Mouse (Mus musculus) fibroblast of lung, adult 2 months (primary cell): ENCODE measurements around the gene Tmem269.

Experiments used
- DNase-seq: peaks from one replicate; pipeline ENCODE4 v3.0.0-alpha.2; 2011; ENCODE audit warnings: low read depth

Tmem269 gene

DNA sequence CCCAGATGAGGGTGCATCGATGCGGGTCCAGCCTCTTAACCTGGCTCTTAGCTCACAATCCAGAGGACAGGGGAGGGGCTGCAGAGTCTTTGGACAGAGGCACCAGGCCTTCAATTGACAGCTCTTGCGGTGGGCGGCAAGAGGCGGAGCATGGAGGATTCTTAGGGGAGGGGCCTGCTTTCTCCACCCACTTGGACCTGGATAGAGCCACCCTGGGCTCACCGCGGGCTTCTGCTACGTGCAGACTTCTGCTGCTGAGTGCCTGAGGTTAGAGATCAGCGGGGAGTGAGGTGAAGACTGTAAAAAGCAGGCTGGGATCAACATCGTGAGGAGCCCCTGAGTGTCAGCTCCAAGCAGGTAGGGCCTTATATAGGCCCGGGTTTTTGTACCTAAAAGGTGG is at the start of gene Tmem269:
TSS of gene Tmem269 (minus strand) at position 49 of the 400 bp plus-strand sequence.
- DNase-seq: no peak

DNA sequence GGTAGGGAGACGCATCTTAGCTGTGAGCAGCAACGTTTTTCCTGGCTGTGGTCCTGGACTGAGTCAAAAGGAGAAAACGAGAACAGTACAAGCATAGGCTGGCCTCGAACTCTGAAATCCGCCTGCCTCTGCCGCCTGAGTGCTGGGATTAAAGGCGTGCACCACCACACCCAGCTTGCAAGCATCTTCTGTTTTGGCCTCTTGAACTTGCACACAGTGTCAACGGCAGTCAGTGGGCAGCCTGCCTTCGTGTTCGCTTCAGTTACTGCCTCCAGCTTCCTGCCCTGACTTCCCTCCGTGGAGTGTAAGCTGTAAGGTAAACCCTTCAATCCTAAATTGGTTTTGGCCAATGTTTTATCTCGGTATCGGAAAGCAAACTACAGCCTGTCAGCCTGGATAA is 48.6 kb upstream of the Tmem269 start:
- no peak for DNase-seq

DNA sequence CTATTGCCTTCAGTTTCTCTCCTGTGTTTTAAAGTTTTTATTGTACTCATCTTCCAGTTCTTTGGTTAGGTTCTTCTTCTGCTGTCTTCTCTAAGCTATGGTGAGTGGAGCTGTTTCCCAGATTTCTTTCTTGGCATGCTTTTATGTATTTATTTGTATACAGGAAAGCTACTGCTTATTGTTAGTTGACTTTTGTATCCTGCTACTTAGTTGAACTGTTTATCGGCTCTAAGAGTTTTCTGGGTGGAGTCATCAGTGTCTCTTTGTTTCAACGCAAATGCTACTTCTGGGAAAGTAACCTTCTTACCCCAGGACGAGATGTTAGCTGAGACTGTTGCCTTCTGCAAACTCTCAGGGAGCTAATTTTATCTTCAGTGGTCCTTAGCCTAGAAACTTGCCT is 45.4 kb upstream of the Tmem269 start:
- DNase-seq: no peak

DNA sequence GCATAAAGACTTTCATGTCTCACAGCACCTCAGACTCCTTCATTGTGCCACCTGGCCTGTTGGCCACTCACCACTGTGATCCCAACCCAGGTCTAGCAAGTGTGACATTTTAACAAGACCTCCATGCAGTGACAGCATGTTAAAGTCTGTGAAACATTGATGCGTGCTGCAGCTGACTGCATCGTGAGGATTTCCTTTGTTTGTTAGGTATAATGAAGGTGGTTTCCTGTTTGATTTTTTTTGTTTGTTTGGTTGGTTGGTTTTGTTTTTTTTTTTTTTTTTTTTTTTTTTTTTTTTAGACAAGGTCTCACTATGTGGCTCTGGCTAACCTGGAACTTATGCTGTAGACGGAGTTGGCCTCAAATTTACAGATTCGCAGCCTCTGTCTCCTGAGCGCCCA is 44.5 kb upstream of the Tmem269 start:
- no peak for DNase-seq

DNA sequence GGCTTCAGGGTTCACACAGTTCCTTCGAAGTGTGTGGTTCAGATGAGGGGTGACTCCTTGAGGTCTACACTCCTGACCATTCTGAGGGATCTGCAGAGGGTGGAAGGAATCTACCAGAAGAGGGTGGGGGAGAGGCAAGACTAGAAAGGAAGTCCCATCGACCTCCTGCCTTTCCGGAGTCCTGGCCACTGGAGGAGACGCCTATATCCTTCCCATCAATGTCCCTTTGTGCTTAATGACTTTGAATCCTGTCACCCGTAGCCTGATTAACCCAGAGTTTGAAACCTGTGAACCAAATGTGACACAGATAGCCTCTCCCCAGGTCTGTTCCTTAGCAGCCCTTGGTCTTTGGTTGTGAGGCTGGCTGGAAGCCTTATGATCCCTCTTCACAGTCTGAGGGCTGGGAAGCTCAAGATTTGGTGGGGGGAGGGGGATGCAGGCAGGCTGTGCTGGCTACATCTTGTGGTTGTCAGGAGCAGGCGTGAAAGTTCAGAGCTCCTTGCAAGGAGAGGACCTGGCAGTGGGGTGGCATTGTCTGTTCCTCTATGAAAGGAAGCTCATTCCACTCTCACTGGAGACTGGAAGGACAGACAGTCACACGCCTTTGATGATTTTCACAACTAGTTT is 43.2 kb upstream of the Tmem269 start:
- no peak for DNase-seq

DNA sequence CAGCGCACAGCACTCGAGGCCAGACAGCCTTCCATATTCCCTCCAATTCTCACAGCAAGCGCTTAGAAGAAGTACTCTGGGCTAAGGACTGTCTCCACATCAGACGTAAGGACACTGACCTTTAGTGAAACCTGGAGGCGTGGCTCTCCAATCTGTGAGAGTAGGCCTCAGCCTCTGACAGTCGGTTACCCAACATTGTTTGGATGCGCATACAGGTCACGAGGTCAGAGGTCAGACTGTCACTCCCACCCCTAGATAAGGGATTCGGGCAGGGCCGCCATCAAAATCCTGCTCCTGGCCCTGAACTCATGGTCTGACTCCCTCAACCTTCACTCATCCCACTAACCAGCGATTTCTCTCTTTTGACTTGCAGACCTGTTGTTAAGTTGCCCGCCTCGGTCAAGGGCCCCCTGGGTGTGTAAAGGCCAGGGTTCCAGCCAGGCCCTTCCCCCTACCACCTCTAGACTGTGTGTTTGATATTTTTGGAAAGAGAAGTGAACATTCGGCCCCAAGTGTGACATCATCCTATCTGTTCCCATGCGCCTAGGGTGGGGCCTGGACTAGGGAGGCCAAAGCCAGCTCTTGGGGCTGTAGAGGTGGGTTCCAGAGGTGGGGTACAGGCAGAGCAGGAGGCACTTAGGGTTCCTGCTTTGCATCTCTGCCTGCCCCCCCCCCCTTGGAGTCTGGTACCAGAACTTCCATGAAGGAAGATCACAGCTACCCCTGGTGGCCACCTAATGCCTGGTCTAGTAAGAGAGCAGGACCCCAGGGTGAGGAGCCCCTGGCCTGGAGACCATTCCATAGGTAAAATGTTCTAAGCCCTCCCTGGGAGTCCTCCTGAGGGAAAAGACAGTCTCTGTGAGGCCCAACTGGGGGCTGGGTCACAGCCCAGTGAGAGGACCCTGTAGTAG is 41.6 kb upstream of the Tmem269 start:
- DNase-seq: no peak

DNA sequence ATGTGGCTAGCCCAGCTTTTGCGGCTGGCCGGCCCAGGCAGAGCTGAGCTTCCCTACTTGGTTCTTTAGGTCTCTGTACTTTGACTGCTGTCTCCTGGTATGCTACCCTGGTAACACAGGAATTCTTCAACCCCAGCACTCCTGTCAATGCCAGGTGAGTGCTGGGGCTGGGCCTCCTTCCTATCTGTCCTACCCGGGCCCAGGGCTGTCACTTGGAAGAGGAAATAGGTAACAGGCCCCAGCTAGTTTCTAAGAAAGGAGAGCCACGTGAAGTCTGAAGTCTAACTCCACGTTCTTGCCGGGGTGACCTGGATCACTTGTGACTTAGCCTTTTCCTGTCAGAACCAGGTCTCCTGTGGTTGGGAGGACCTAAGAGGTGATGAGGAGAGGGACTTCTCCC is 39.1 kb upstream of the Tmem269 start:
- DNase-seq: no peak

DNA sequence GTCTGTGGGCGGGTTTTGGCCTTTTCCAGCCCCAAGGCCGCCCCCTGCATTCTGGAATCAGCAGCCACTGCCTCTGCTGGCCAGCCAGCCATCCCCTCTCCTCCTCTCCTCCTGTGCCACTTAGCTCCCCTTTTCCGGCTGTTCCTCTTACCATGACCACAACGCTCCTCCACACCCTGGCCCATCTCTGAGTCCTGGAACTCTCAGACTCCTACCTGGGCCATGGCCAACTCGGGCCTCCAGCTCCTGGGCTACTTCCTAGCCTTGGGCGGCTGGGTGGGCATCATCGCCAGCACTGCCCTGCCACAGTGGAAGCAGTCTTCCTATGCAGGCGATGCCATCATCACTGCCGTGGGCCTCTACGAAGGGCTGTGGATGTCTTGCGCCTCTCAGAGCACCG is 37.3 kb upstream of the Tmem269 start, which contains the start of gene Cldn19:
TSS of gene Cldn19 (plus strand) at position 64 of the 400 bp plus-strand sequence.
- no peak for DNase-seq

DNA sequence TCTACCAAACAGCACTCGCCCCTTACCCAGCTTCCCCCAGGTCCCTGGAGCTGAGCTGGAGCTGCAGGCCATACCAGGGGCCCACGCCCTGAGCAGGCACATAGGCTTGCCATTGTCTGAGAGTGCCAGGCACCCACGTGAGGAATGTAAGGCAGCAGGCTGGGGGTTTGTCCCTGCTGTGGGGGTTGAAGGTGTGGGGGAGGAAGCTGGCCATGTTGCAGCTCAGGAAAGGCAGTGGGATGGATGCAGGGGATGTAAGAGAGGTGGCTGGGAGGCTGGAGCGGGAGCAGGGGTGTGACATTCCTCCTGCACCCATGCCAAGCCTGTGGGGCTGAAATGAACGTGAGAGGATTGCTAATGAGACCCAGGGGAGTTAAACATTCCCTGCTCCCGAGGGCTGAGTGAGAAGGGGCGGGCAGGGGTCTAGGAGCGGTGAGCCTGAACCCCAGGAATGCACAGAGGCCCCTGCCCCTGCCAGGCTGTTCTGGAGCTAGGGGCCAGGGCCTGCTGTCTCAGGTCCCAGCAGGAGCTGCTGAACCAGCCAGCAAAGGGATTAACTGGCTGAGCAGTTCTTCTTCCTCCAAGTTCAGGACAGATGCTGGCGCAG is 36.1 kb upstream of the Tmem269 start:
- no peak for DNase-seq

DNA sequence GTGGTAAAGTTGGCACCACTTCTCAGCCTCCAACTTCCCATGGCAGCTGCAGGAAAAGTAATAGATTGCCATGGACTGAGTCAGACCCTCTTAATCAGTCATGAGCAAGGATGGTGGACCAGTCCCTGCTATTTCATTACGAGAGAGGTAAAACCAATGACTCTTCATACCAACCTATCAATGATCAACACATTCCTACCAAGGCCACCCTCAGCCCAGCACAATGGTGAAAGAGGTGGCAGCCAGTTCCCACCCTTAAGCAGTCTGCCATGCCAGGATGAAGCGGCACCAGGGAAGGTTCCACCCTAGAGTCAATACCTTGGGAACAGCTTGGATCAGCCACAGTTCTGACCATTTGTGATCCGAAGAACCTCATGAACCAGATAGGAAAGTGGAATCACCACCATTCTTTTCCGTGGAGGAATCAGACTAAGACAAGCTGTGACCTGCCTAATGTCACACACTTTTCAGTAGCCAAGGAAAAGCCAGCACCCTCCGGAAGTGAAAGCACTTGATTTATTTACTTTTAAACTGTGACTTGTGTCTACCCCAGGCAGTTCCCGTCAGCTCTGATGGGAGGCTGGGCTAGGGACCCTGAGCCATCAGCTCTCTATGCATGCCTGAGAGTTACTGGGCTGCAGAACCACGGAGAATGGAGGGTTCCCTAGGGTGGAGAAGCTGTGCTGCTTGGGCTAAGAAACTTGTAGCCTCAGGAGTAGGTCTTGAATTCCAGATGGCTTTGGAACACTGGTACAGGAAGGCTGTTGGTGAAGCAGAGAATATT is 34.2 kb upstream of the Tmem269 start:
- no peak for DNase-seq

DNA sequence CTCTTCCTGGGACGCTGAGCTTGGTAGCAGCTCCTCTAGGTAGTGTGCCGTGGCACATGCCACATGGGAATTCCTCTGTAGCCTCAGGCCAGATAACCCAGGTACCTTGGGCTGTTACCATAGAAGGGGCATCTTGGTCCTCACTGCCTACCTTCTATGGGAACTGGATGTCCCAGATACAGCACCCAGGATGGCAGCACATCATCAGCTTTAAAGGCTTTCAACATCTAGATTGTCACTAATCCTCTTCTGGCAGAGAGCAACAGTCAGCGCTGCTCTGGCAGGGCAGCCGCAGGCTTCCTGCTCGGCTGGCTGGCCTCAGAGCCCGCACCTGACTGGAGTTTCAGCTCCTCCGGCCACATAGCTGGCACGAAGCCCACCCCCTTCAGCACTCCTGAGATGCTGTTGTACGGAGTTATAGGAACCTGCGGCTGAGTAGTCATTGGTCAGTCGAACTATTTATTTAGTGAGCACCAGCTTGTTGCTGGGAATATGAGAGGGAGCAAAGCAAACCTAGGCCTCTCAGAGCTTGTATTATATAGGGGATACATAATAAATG is 30.5 kb upstream of the Tmem269 start:
- no peak for DNase-seq

DNA sequence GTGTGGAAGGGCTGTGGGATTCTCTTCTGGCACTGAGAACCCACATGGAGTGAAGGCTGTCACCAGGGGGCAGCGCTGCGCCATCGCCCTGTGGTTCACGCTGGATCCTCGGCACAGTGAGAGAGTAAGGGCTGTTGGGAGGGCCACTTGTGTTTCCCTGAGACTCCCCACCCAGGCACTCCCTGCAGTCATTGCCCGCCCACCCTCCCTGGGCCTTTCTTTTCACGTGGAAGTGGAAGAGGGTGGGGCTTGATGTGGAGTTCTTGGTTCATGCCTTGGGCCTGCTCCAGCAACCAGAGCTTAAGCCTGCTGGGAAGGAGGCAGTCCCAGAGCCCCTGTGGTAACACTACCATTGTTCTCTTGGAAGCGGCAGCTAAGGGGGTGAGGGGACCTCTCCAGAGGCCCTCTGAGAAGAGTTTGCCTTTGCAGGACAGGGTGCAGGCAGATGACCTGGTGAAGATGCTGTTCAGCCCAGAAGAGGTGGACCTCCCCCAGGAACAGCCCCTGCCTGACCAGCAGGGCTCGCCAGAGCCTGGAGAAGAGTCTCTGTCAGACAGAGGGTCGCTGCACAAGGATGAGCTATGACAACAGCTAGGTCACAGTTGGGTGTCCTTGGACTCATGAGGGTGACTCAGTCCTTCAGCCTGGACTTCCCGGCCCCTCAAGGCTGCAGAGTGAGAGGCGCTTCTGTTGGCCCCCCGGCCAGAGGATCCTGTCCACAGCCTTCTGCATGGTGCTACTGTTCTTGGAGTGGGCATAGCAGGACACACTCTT is 29.6 kb upstream of the Tmem269 start:
- no peak for DNase-seq

DNA sequence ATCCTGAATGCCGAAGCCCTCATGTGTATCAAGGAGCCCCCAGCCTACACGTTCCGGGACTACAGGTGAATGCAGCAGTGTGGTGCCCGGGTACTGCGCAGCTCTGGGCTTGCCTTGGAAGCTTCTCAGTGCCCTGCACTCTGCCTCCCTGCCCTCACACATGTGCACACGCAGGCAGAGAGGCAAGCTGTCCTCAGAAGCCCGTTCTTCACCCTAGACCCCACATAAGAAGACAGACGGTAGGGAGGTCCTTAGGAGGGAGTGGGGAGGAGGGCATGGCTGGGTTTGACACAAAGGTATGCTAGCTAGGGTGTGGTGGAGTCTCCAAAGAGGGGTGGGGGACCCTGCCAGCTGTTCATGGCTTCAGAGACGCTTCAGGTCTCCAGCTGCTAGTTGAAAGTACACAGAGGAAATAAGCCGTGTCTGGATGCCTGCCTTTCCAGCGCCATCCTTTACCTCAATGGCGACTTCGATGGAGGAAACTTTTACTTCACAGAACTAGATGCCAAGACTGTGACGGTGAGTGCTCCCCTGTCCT is 28.7 kb upstream of the Tmem269 start:
- DNase-seq: no peak

DNA sequence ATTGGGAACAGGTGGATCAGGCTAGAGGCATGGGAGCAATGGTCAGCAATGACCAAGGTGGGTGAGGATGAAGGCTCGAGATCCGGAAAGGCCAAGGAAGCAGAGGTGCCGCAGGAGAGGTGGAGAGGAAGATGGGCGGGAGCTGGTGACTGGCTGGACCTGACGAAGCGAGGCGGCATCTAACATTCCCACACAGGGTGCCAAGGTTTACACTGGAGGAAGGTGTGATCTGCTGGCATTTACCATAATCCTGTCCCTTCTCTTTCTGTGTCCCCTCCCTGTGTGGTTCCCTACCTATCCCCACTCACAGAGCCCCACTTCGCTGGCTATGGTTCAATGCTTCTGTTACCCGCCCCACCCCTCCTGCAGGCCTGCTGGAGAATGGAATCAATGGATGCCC is 27.9 kb upstream of the Tmem269 start:
- DNase-seq: no peak

DNA sequence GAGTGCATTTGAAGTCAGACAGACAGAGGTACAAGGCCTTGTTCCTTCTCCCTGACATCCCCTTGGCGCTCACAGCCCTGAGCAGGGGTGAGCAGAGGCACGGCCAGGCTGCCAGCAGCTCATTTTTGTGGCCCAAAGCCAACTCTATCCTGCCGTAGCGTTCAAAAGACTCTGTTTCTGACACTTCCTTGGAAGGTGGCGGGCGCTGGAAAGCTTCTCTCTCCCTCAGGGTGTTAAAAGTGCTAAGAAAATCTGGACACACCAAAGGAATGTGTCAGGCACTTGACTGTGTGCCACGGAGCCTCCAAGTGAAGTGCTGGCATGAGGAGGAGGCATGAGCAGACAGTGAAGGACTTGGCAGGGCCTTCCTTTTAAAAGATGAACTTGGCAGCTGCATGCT is 27.5 kb upstream of the Tmem269 start:
- DNase-seq: no peak

DNA sequence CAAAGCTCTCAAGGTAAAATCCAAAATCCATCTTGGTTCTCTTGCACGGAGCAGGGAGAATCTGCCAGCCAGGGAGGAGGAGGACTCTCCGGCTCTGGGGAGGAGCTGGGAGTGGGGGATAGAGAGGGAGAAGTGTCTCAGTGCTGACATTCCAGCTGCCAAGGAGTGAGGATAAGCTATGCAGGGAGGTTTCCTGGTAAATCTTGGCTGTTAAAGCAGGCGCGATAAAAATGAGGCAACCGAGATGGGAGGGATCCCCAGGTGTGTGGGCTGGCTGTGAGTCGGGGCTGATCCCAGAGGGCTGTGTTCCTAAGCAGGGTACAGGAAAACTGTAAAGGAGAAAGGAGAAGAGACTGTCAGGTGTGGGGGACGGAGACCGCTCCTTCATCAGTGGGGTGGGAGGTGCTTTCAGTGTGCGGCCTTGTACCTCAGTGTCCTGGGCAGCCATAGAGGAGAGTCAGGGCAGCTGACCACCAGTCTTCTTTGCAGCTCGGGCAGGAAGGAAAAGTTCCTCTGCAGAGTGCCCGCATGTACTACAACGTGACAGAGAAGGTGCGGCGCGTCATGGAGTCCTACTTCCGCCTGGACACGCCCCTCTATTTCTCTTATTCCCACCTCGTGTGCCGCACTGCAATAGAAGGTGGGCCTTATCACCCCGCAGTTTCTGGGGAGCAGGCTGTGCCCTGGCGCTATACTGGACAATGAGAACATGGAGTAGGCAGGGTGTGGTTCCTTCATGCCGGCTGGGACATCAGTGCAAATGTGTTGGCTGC is 26.6 kb upstream of the Tmem269 start:
- DNase-seq: no peak

DNA sequence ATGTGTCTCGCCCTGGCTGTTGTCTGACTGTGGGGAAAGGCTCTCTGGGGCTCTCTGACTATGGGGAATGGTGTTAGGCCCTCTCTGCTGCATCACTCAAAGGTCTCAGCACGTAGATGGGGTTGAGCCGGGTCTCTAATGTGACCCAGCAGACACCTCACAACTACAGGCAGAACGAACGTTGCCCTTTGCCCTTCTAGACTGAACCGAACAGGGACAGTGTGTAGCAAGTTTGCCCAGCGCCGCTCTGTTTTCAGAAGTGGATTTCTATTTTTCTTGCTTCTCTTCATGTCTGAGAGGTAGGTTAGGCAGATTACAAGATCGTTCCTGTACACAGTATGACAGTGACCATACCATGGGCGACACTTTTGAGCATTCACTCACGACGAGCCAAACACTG is 24.6 kb upstream of the Tmem269 start:
- no peak for DNase-seq

DNA sequence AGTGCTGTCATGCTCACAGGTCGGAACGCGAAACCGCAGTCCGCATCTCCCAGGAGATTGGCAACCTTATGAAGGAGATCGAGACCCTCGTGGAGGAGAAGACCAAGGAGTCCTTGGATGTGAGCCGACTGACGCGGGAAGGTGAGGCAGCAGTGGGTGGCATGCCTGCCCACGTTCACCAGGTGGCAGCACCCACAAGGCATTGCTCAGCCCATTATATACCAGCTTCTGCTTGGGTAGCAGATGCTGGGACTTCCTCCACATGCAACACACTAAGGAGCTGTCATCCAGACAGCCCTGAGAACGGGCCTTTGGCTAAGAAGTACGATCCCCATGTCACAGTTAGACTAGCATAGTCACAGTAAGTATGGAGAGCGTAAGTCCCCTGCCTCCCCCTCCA is 23.6 kb upstream of the Tmem269 start:
- no peak for DNase-seq

DNA sequence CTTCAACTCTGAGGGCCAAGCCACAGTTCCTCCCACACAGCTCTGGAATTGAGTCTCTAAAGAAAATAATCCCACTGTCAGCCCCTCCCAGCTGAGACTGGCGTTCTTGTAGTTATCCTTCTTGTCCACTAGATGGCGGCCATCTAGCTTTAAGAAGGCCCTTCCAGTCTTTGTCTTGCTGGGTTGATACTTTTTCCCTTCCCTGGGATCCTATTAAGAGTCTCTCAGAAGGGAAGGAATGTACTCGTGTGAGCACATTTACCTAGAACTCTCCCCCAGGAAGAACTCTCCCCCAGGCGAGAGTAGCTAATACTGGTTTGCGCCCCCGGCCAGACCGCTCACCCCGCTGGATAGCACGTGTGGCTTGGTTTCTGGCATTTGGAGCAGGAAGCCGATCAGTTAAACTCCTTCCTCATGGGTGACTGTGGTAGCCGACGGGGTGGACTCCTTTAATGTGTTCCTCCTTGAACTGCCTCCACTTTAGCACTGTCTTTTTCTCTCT is 21.2 kb upstream of the Tmem269 start:
- DNase-seq: peak; percentile 81

DNA sequence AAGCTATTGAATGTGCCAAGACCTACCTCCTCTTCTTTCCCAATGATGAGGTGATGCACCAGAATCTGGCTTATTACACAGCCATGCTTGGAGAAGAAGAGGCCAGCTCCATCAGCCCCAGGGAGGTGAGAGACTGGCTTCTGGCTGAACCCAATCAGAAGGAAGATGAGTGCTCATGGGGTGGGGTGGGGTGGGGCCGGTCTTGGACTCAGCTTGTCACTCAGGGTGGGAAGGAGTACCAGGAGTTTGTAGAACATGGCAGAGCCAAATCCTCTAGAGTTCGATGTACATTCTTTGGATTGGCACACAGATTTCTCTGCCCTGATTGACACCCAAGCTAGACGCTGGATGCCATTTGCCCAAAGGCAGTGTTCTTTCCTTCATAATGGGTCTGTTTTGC is 20.6 kb upstream of the Tmem269 start:
- no peak for DNase-seq
